Mouse (Mus musculus): Measurements from ENCODE around the gene Gm9733. TPM values are rescaled to one million over a fixed set of nuclear protein-coding genes. Genes with fewer than 3 reads are reported as not detected.

Gm9733 gene
- polyA plus RNA-seq, 2 experiments, result 0.10 to 0.34 TPM

DNA sequence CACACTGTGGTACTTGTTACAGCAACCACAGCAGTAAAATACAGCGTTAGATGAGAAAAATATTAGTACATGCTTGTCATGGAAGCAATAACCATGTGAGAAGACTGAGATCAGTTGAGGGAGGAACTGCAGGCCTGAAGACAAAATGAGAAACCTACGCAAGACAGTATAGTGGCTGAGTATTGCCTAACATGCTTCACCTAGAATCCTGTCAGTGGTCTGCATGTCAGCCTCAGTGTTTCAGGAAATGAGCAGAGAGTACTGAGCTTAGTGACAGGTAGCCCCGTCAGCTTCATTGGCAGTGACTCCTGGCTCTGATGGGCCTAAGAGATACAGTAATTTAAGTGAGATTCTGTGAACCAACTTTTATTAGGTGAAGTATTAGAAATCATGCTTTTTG, 557 bp downstream of the Gm9733 start:
- Histone ChIP-seq H3K4me1 (replicated peaks; ENCODE audit: control insufficient read depth in 2 of 2, insufficient read depth in 2 of 2, low read length in 1 of 2) (no peaks in the 10 kb centered on the region), H3K27me3 (ENCODE audit: control insufficient read depth, insufficient read depth, low read length) (no peaks in the 10 kb centered on the region), H3K27ac (no peak overlapping the region), H3K9me3 (ENCODE audit: control insufficient read depth, low read length) (no peaks in the 10 kb centered on the region), H3K9ac (replicated peaks) (no peak overlapping the region), H3K36me3 (replicated peaks; ENCODE audit: control insufficient read depth, insufficient read depth, low read depth) (no peaks in the 10 kb centered on the region), H3K4me2 (ENCODE audit: low read depth) (no peak overlapping the region), H3K4me3 (ENCODE audit: insufficient read depth in 1 of 2, low read depth in 2 of 2, low read length in 2 of 2) (no peak overlapping the region)
- DNase-seq (ENCODE audit: low read depth in 3 of 3, low spot score in 3 of 3) (no peak), ATAC-seq (ENCODE audit: insufficient read depth) (peak; percentile 28; the same call in 1 of the 2 replicates)
- 41% methylated on average over 3 of the region's 3 CpGs for WGBS (ENCODE audit: insufficient replicate concordance)
- TF ChIP-seq EP300 (IDR thresholded peaks at IDR 0.05; ENCODE audit: low read depth) (no peak), CTCF (IDR thresholded peaks at IDR 0.05; ENCODE audit: low read depth) (no peak)

GRCm38 (mm10) chr3:15329549-15329948, 2.6 kb downstream of the Gm9733 start:
- DNase-seq (ENCODE audit: low read depth in 3 of 3, low spot score in 3 of 3) (peak in 1 of 3 experiments; percentile 10), ATAC-seq (ENCODE audit: insufficient read depth) (0 out of 2 replicates have a peak, but pooled peaks have one; percentile 28)
- Histone ChIP-seq H3K4me1 (replicated peaks; ENCODE audit: control insufficient read depth in 2 of 2, insufficient read depth in 2 of 2, low read length in 1 of 2) (no peaks in the 10 kb centered on the region), H3K9me3 (ENCODE audit: control insufficient read depth, low read length) (no peaks in the 10 kb centered on the region), H3K36me3 (replicated peaks; ENCODE audit: control insufficient read depth, insufficient read depth, low read depth) (no peaks in the 10 kb centered on the region), H3K9ac (replicated peaks) (no peak overlapping the region), H3K27me3 (ENCODE audit: control insufficient read depth, insufficient read depth, low read length) (no peaks in the 10 kb centered on the region), H3K27ac (no peak overlapping the region), H3K4me2 (ENCODE audit: low read depth) (no peak overlapping the region), H3K4me3 (ENCODE audit: insufficient read depth in 1 of 2, low read depth in 2 of 2, low read length in 2 of 2) (no peak overlapping the region)
- TF ChIP-seq CTCF (IDR thresholded peaks at IDR 0.05; ENCODE audit: low read depth) (no peak), EP300 (IDR thresholded peaks at IDR 0.05; ENCODE audit: low read depth) (no peak)

- Histone ChIP-seq H3K9me3 (ENCODE audit: control insufficient read depth, low read length) (no peaks in the 10 kb centered on the region), H3K27ac (no peak overlapping the region), H3K27me3 (ENCODE audit: control insufficient read depth, insufficient read depth, low read length) (no peaks in the 10 kb centered on the region), H3K4me2 (ENCODE audit: low read depth) (no peak overlapping the region), H3K4me3 (ENCODE audit: insufficient read depth in 1 of 2, low read depth in 2 of 2, low read length in 2 of 2) (no peak overlapping the region), H3K36me3 (replicated peaks; ENCODE audit: control insufficient read depth, insufficient read depth, low read depth) (no peaks in the 10 kb centered on the region), H3K9ac (replicated peaks) (no peak overlapping the region), H3K4me1 (replicated peaks; ENCODE audit: control insufficient read depth in 2 of 2, insufficient read depth in 2 of 2, low read length in 1 of 2) (no peaks in the 10 kb centered on the region)
- ATAC-seq (ENCODE audit: insufficient read depth) (no peak), DNase-seq (ENCODE audit: low read depth in 3 of 3, low spot score in 3 of 3) (no peak)
- TF ChIP-seq CTCF (IDR thresholded peaks at IDR 0.05; ENCODE audit: low read depth), result no peak
- TF ChIP-seq EP300 (IDR thresholded peaks at IDR 0.05; ENCODE audit: low read depth), result no peak
- 59% methylated on average over 6 of the region's 6 CpGs for WGBS (ENCODE audit: insufficient replicate concordance)
These were observed 47.4 kb downstream of the Gm9733 start for GRCm38 (mm10) chr3:15284424-15285328.

DNA sequence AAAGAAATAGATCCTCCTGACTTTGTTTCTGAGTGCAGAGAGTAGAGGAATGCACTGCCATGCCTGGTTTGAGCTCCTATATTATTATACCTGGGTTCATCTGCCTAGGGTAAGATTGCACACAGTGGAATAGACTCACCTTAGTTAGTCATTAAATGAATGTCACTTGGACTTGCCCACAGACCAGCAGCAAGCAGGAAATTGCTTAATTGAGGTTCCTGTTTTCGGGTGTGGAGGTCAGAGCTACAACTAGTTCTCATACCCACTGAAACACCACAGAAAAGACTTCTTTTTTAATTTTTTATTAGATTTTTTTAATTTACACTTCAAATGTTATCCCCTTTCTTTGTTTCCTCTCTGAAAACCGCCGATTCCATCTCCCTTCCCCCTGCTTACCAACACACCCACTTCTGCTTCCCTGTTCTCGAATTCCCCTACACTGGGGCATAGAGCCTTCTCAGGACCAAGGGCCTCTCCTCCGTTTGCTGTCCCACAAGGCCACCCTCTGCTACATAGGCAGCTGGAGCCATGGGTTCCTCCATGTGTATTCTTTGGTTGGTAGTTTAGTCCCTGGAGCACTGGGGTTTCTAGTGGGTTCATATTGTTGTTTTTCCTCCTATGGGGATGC, 56.1 kb downstream of the Gm9733 start:
- H3K9me3 ChIP-seq (ENCODE audit: control insufficient read depth, low read length), result no peaks in the 10 kb centered on the region
- TF ChIP-seq EP300 (IDR thresholded peaks at IDR 0.05; ENCODE audit: low read depth), result no peak
- TF ChIP-seq CTCF (IDR thresholded peaks at IDR 0.05; ENCODE audit: low read depth), result no peak
- no peak for ATAC-seq (ENCODE audit: insufficient read depth)
- H3K27ac ChIP-seq, result no peak overlapping the region
- no peaks in the 10 kb centered on the region for H3K4me1 ChIP-seq (replicated peaks; ENCODE audit: control insufficient read depth in 2 of 2, insufficient read depth in 2 of 2, low read length in 1 of 2)
- no peaks in the 10 kb centered on the region for H3K27me3 ChIP-seq (ENCODE audit: control insufficient read depth, insufficient read depth, low read length)
- no peaks in the 10 kb centered on the region for H3K36me3 ChIP-seq (replicated peaks; ENCODE audit: control insufficient read depth, insufficient read depth, low read depth)
- H3K4me3 ChIP-seq (ENCODE audit: insufficient read depth in 1 of 2, low read depth in 2 of 2, low read length in 2 of 2), result no peak overlapping the region
- WGBS (ENCODE audit: insufficient replicate concordance), result 33% methylated on average over 5 of the region's 5 CpGs
- DNase-seq (ENCODE audit: low read depth in 3 of 3, low spot score in 3 of 3), result no peak
- H3K4me2 ChIP-seq (ENCODE audit: low read depth), result no peak overlapping the region
- H3K9ac ChIP-seq (replicated peaks), result no peak overlapping the region

- 4% methylated on average over 3 of the region's 3 CpGs for WGBS (ENCODE audit: insufficient replicate concordance)
- ATAC-seq (ENCODE audit: insufficient read depth), result no peak
- no peaks in the 10 kb centered on the region for H3K36me3 ChIP-seq (replicated peaks; ENCODE audit: control insufficient read depth, insufficient read depth, low read depth)
These were observed 67.7 kb downstream of the Gm9733 start for GRCm38 (mm10) chr3:15264450-15264849.

More at GRCm38 (mm10) chr3:15264450-15264849, 67.7 kb downstream of the Gm9733 start:
- peak in 2 of 3 experiments; percentile 10 to 13 for DNase-seq (ENCODE audit: low read depth in 3 of 3, low spot score in 3 of 3)
- Histone ChIP-seq H3K27me3 (ENCODE audit: control insufficient read depth, insufficient read depth, low read length) (no peaks in the 10 kb centered on the region), H3K27ac (no peak overlapping the region), H3K9me3 (ENCODE audit: control insufficient read depth, low read length) (no peaks in the 10 kb centered on the region), H3K9ac (replicated peaks) (no peak overlapping the region), H3K4me2 (ENCODE audit: low read depth) (no peak overlapping the region), H3K4me3 (ENCODE audit: insufficient read depth in 1 of 2, low read depth in 2 of 2, low read length in 2 of 2) (no peak overlapping the region), H3K4me1 (replicated peaks; ENCODE audit: control insufficient read depth in 2 of 2, insufficient read depth in 2 of 2, low read length in 1 of 2) (no peaks in the 10 kb centered on the region)
- TF ChIP-seq EP300 (IDR thresholded peaks at IDR 0.05; ENCODE audit: low read depth) (no peak), CTCF (IDR thresholded peaks at IDR 0.05; ENCODE audit: low read depth) (peak; percentile 69)

All from liver, embryonic 14.5 days (tissue).